Mouse (Mus musculus) right cerebral cortex, postnatal 10 days (tissue): Measurements from ENCODE around the gene Hspb9.

ENCODE experiments used
- DNase-seq, 2 experiments: peaks; one replicate each; pipeline ENCODE4 v3.0.0; 2021; ENCODE audit warnings: low spot score in 2 of 2

The Hspb9 gene

GRCm38 (mm10) chr11:100730477-100731205 lies 17.0 kb downstream of the Hspb9 start:
- DNase-seq, result no peak

GRCm38 (mm10) chr11:100735134-100735865 lies 21.6 kb downstream of the Hspb9 start:
- no peak for DNase-seq

- peak in 1 of 2 experiments; percentile 33 for DNase-seq
These were observed 22.5 kb downstream of the Hspb9 start for GRCm38 (mm10) chr11:100735954-100736745.

- DNase-seq, result no peak
These were observed 23.1 kb downstream of the Hspb9 start for GRCm38 (mm10) chr11:100736746-100737080.

GRCm38 (mm10) chr11:100737105-100737733 lies 23.6 kb downstream of the Hspb9 start:
- no peak for DNase-seq

GRCm38 (mm10) chr11:100738066-100738604 lies 24.5 kb downstream of the Hspb9 start, which contains the start of gene Rab5c:
TSS of gene Rab5c (minus strand) at chr11:100738215.
- DNase-seq, result peak; percentile 99

GRCm38 (mm10) chr11:100738749-100739148 lies 25.1 kb downstream of the Hspb9 start:
- DNase-seq, result no peak

- DNase-seq, result peak in 1 of 2 experiments; percentile 61
These were observed 27.7 kb downstream of the Hspb9 start for GRCm38 (mm10) chr11:100741348-100741747.

GRCm38 (mm10) chr11:100745085-100745484 lies 31.4 kb downstream of the Hspb9 start:
- DNase-seq, result peak in 1 of 2 experiments; percentile 68

- DNase-seq, result no peak
These were observed 32.9 kb downstream of the Hspb9 start for GRCm38 (mm10) chr11:100746546-100746945.

- no peak for DNase-seq
These were observed 33.5 kb downstream of the Hspb9 start for GRCm38 (mm10) chr11:100747114-100747513.

- DNase-seq, result no peak
These were observed 35.0 kb downstream of the Hspb9 start for GRCm38 (mm10) chr11:100748620-100749019.

GRCm38 (mm10) chr11:100749469-100749868 lies 35.8 kb downstream of the Hspb9 start:
- DNase-seq, result no peak

GRCm38 (mm10) chr11:100750127-100750526 lies 36.5 kb downstream of the Hspb9 start:
- no peak for DNase-seq

GRCm38 (mm10) chr11:100752294-100752693 lies 38.6 kb downstream of the Hspb9 start:
- DNase-seq, result peak in 1 of 2 experiments; percentile 55

GRCm38 (mm10) chr11:100754021-100754692 lies 40.5 kb downstream of the Hspb9 start:
- peak; percentile 67 to 83 for DNase-seq

- peak; percentile 62 to 70 for DNase-seq
These were observed 41.0 kb downstream of the Hspb9 start for GRCm38 (mm10) chr11:100754693-100755057.

GRCm38 (mm10) chr11:100756476-100756875 lies 42.8 kb downstream of the Hspb9 start:
- DNase-seq, result no peak

GRCm38 (mm10) chr11:100757566-100757965 lies 43.9 kb downstream of the Hspb9 start:
- DNase-seq, result no peak

- peak in 1 of 2 experiments; percentile 60 for DNase-seq
These were observed 45.3 kb downstream of the Hspb9 start for GRCm38 (mm10) chr11:100758707-100759610.
